Mouse (Mus musculus): ENCODE data around the gene Uso1. TPM values are rescaled to one million over a fixed set of nuclear protein-coding genes. Genes with fewer than 3 reads are reported as not detected.

The Uso1 gene
- polyA plus RNA-seq, 1 experiment = 8.1 TPM

DNA sequence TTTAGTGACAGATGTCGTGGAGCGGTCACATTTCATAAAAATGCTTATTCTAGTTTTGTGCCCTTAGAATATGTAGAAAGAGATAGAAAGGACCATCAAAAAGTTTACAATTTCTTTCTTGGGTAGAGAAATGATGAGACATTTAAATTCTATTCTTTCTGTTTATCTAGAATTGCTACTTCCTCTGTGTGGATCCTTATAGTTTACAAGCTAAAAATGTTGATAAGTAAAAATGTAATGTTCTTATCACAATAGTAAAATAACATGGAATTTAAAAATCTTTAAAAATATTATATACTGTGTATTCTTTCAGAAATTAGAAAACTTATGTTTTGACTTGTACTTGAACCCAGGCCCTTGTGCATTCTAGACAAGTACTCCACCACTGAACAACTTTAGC, 107.2 kb downstream of the Uso1 start:
- Histone ChIP-seq H3K36me3 (ENCODE audit: control insufficient read depth, insufficient read depth, low read length) (no peaks in the 10 kb centered on the region), H3K27me3 (ENCODE audit: control insufficient read depth, insufficient read depth, low read length) (no peaks in the 10 kb centered on the region), H3K27ac (ENCODE audit: control insufficient read depth, insufficient read depth, low read depth, low read length) (no peak overlapping the region), H3K4me3 (ENCODE audit: control insufficient read depth, low read depth, low read length) (no peak overlapping the region), H3K4me1 (ENCODE audit: control insufficient read depth, insufficient read depth, low read length) (peaks cover 11% of the 10 kb centered on the region)
- TF ChIP-seq POLR2A (IDR thresholded peaks at IDR 0.05; ENCODE audit: control insufficient read depth, low read depth, low read length) (no peak), CTCF (IDR thresholded peaks at IDR 0.05; ENCODE audit: control insufficient read depth, insufficient read depth, insufficient replicate concordance, low read depth, low read length) (no peak)

DNA sequence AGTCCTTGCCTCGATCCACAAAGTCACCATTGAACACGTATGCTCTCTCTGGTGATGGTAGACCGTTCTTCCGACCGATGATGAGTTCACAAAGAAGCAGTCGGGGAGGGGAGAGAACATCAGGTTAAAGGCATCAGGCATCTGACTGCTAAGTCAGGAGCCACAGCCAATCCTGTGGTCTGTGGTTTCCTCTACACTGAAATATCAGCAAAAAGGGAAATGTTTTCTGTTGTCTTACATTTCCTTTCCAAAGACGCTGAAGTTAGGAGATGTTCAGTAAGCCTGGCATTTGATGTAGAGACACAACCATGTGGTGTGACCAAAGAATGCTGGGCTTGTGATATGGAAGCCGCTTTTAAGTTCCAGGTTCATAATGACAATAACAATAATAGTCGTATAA, 107.7 kb downstream of the Uso1 start:
- H3K36me3 ChIP-seq (ENCODE audit: control insufficient read depth, insufficient read depth, low read length) = no peaks in the 10 kb centered on the region
- no peak for TF ChIP-seq POLR2A (IDR thresholded peaks at IDR 0.05; ENCODE audit: control insufficient read depth, low read depth, low read length)
- no peak for TF ChIP-seq CTCF (IDR thresholded peaks at IDR 0.05; ENCODE audit: control insufficient read depth, insufficient read depth, insufficient replicate concordance, low read depth, low read length)
- H3K4me1 ChIP-seq (ENCODE audit: control insufficient read depth, insufficient read depth, low read length) = peaks cover 15% of the 10 kb centered on the region
- no peak overlapping the region for H3K27ac ChIP-seq (ENCODE audit: control insufficient read depth, insufficient read depth, low read depth, low read length)
- no peaks in the 10 kb centered on the region for H3K27me3 ChIP-seq (ENCODE audit: control insufficient read depth, insufficient read depth, low read length)
- H3K4me3 ChIP-seq (ENCODE audit: control insufficient read depth, low read depth, low read length) = no peak overlapping the region

DNA sequence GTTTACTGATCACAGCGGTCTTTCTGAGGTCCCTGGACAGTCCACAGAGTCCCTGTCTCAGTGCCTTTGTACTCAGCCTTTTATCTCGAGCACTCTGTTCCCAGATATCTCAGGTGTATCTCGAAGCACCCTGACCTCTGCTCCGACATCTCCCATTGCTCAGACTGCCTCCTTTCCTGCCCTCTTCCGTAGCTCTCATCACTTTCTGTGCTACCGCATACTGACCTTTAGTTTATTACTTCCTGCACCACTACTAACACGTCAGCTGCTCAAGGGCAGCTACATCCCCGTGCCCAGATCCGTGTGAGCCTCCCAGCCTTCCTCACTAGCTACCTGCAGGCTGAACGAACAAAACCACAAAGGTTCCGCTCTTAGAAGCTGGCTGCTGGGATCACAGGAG, 110.9 kb downstream of the Uso1 start:
- Histone ChIP-seq H3K27ac (ENCODE audit: control insufficient read depth, insufficient read depth, low read depth, low read length) (no peak overlapping the region), H3K4me3 (ENCODE audit: control insufficient read depth, low read depth, low read length) (no peak overlapping the region), H3K4me1 (ENCODE audit: control insufficient read depth, insufficient read depth, low read length) (peaks cover 16% of the 10 kb centered on the region), H3K36me3 (ENCODE audit: control insufficient read depth, insufficient read depth, low read length) (no peaks in the 10 kb centered on the region), H3K27me3 (ENCODE audit: control insufficient read depth, insufficient read depth, low read length) (no peaks in the 10 kb centered on the region)
- TF ChIP-seq POLR2A (IDR thresholded peaks at IDR 0.05; ENCODE audit: control insufficient read depth, low read depth, low read length) = no peak
- TF ChIP-seq CTCF (IDR thresholded peaks at IDR 0.05; ENCODE audit: control insufficient read depth, insufficient read depth, insufficient replicate concordance, low read depth, low read length) = no peak

DNA sequence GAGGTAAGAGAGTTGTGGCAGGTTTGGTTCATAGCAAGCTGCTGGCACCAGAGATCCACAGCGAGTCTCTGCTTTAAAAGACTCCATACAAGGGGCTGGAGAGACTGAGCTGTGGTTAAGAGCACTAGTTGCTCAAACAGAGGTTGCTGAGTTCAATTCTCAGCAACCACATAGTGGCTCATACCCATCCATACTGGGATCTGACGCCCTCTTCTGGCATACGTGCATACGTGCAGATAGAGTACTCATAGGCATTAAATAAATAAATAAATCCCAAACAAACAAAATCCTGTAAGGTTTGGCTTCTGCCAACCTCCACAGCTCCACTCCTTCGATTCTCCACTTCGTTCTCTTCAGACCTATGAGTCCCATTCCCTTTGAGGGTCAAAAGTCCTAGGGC, 114.3 kb downstream of the Uso1 start:
- no peak overlapping the region for H3K4me3 ChIP-seq (ENCODE audit: control insufficient read depth, low read depth, low read length)
- TF ChIP-seq POLR2A (IDR thresholded peaks at IDR 0.05; ENCODE audit: control insufficient read depth, low read depth, low read length) (no peak), CTCF (IDR thresholded peaks at IDR 0.05; ENCODE audit: control insufficient read depth, insufficient read depth, insufficient replicate concordance, low read depth, low read length) (no peak)

More for the DNA sequence above, 114.3 kb downstream of the Uso1 start:
- Histone ChIP-seq H3K36me3 (ENCODE audit: control insufficient read depth, insufficient read depth, low read length) (no peaks in the 10 kb centered on the region), H3K27ac (ENCODE audit: control insufficient read depth, insufficient read depth, low read depth, low read length) (no peak overlapping the region), H3K27me3 (ENCODE audit: control insufficient read depth, insufficient read depth, low read length) (no peaks in the 10 kb centered on the region), H3K4me1 (ENCODE audit: control insufficient read depth, insufficient read depth, low read length) (peaks cover 16% of the 10 kb centered on the region)

Other genes with a start within 250 kb of the Uso1 start
- gene Rchy1, start 174.9 kb upstream of the Uso1 start, polyA plus RNA-seq (2012; rRNA removed) = 26.3 and 31.0 TPM in 2 replicates
- 1.0 and 2.1 TPM in 2 replicates for gene Odaph, start 150.5 kb upstream of the Uso1 start, polyA plus RNA-seq (2012; rRNA removed)
- gene Cdkl2, start 94.1 kb upstream of the Uso1 start, polyA plus RNA-seq (2012; rRNA removed) = 25.3 and 28.8 TPM in 2 replicates
- 16.6 and 20.9 TPM in 2 replicates for gene G3bp2, start 54.2 kb upstream of the Uso1 start, polyA plus RNA-seq (2012; rRNA removed)
- gene U90926, start 77.5 kb downstream of the Uso1 start, polyA plus RNA-seq (2012; rRNA removed) = 2.4 and 2.8 TPM in 2 replicates
- gene Ppef2, start 118.3 kb downstream of the Uso1 start, polyA plus RNA-seq (2012; rRNA removed) = 0.86 and 1.3 TPM in 2 replicates
- gene Naaa, start 140.2 kb downstream of the Uso1 start, polyA plus RNA-seq (2012; rRNA removed) = 4.1 and 5.1 TPM in 2 replicates
- gene Sdad1, start 172.5 kb downstream of the Uso1 start, polyA plus RNA-seq (2012; rRNA removed) = 40.2 and 44.7 TPM in 2 replicates
- gene Cxcl9, start 190.1 kb downstream of the Uso1 start, polyA plus RNA-seq (2012; rRNA removed) = 0.14 and 0.25 TPM in 2 replicates
- gene Art3, start 193.9 kb downstream of the Uso1 start, polyA plus RNA-seq (2012; rRNA removed) = 221 and 263 TPM in 2 replicates
- gene Cxcl10, start 211.0 kb downstream of the Uso1 start, polyA plus RNA-seq (2012; rRNA removed) = 0.76 TPM in 1 of 2 replicates, not detected in the other